Mouse (Mus musculus) right cerebral cortex, postnatal 10 days (tissue): ENCODE data around the gene Pcx.

Experiments used
- DNase-seq, 2 experiments: peaks; one replicate each; pipeline ENCODE4 v3.0.0; 2021; ENCODE audit warnings: low spot score in 2 of 2

Pcx gene

GRCm38 (mm10) chr19:4496535-4497262, 13.6 kb upstream of the Pcx start:
- DNase-seq = no peak

GRCm38 (mm10) chr19:4497263-4497973, 12.9 kb upstream of the Pcx start:
- DNase-seq = peak; percentile 67 to 80

DNA sequence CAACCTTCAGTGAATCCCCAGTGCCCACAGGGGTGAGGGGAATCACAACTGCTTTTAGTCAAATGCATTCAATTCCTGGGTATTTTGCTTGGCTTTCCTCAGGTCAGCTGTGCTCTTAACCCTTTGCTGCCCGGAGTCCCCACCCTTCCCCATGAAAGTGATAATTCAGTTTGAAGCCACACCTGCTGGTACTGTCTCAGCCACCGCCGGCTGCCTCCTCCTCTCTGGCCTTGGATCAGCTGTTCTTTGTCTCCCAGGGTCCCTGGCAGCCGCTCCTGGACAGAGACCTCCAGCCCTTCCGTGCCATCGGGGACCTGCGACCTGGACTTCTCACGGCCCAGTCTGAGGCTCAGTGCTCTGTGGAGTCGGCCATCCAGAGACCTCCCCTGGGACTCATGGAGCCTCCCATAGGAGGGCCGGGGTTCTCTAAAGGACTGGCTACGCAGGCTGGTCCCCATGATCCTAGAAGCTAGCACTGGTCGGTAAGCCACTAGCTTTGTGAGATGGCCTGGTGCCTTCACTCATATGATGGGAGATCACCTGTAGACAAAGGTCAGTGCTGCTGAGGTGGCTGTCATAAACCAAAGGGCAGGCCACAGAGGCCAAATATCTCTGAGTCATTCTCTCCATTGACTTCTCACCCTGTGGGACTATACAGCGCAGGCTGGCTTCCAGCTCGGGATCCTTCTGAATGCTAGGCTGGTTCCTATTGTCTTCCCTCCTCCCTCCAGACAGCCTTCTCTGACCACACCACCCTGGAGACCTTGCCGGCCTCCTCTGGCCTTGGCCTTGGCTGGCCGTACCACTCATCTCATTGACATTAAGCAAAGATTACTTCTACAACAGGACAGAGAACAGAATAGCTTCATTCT, 12.0 kb upstream of the Pcx start, which contains the start of gene 2010003K11Rik:
TSS of gene 2010003K11Rik (minus strand) at position 522 of the 872 bp plus-strand sequence.
- no peak for DNase-seq

GRCm38 (mm10) chr19:4502701-4503100, 7.6 kb upstream of the Pcx start:
- no peak for DNase-seq

- no peak for DNase-seq
Observed at GRCm38 (mm10) chr19:4504830-4505229, 5.4 kb upstream of the Pcx start.

GRCm38 (mm10) chr19:4507746-4508145, 2.5 kb upstream of the Pcx start:
- no peak for DNase-seq

DNA sequence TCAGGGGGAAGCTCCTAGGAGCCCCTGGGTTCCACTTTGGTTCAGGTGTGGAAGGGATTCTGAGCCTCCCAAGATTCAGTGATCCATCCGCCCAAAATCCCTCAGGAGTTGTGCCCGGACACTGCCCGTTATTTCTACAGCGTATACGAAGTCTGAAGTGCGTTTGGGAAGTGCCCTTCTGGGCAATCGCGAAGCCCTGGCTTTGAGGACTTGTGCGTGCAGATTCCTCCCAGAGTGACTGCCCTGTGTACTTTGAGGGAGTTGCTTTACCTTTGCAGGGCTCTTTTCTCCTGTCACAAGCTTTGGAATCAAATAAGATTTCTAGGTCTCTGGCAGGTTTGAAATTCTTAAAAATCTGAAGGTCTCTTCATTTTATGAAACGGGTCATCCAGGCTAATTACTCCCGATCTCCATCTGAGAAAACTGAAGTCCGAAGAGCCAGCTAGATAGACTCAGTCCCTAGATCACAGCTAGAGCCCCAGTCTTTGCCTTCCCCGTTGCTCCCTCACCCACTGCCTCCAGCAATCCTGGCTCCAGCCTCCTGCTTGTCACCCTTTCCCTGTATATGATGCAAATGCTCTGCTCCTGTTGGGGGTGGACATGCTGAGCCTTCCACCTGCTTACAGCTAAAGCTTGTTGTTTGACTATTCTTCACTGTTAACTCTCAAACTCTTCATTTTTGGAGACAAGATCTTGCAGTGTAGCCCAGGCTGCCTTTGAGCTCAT, 1.0 kb downstream of the Pcx start:
- DNase-seq = no peak

DNA sequence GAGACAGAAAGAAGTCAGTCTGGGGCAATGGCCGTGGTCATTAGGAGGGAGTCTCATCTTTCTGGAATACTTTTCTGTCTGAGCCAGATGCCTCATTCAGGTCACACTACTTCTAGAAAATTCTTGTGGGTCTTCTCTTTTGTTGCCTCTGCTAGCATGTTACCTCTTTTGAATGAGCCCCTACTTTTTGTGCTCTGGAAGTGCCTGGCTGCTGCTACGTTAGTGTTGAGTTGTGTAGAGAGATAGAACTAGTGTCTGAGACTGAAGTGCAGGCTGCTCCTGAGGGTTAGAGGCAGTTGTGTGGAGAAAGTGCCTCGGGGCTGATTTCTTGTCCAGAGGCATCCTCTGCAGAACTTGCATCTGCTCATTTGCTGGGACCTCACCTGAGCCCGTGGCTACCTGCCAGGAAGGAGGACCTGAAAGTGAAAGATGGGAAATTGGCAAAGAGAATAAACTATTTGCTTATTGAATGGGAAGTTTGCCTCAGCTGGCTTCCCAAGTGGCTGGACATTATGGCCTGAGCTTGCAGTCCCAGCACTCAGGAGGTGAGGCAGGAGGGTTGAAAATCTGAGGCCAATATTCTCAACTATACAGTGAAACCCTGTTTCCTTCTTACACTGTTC, 3.1 kb downstream of the Pcx start:
- no peak for DNase-seq

GRCm38 (mm10) chr19:4515746-4516145, 5.5 kb downstream of the Pcx start:
- DNase-seq = no peak

DNA sequence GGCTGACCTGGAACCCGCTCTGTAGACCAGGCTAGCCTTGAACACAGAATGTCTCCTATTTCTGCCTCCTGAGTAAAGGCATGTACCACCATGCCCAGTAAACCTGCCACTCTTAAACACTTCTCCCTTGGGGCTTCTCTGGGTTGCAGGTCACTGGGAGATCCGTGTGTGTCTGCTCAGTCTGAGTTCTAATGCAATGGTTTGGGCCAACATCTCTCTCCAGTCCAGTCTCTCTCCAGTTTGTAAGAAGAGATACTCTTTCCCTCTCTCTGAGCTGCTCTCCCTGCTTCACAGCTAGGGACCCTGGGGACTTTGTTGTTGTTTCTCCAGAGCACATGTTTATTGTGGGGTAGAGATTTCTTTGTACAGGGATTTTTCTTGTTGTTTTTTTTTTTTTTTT, 6.0 kb downstream of the Pcx start:
- DNase-seq = no peak

- no peak for DNase-seq
Observed at GRCm38 (mm10) chr19:4517483-4517882, 7.2 kb downstream of the Pcx start.

DNA sequence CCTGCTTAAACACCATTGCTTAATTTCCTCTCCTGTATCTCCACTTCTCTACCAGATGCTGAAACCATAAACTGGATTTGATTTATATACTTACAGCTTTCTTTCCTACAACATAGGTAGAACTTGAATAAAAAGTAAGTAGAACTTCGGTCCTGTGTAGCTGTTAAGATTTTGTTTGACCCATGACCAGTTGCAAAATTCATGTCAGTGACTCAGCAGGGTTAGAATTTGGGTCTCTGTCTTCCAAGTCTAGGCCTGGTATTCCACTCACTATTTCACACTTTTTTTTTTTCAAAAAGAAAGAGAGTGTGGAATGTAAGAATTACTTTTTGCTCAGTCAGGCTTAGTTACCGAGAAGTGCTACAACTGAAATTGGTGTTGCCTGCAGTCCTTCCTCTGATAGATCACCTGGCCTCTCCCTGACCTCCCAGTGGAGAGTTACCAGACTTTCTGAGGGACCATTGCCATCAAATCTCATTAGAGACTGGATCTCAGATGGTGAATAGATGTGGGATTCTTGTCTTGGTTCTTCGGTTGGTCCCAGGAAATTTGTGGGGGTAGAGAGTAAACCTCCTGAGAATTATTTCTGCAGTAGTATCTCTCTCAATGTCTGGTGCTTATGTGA, 11.3 kb downstream of the Pcx start:
- DNase-seq = no peak

- DNase-seq = no peak
Observed at GRCm38 (mm10) chr19:4534646-4535045, 24.4 kb downstream of the Pcx start.

DNA sequence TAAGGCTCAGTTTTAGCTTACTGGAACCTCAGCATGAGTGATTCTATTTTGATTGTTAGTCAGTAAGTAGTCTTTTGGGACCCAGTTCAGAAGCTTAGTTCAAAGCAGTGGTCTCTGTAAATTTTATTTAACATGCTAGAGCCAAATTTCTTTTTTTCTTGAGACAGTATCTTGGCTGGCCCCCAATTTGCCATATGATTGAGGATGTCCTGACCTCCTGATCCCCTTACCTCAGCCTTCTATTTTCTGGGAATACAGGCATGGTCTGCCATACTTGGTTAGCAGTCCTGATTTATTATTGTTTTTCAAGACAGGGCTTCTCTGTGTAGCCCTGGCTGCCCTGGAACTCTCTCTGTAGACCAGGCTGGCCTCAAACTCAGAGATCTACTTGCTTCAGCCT, 25.6 kb downstream of the Pcx start:
- no peak for DNase-seq

GRCm38 (mm10) chr19:4536606-4537005, 26.3 kb downstream of the Pcx start:
- DNase-seq = no peak

DNA sequence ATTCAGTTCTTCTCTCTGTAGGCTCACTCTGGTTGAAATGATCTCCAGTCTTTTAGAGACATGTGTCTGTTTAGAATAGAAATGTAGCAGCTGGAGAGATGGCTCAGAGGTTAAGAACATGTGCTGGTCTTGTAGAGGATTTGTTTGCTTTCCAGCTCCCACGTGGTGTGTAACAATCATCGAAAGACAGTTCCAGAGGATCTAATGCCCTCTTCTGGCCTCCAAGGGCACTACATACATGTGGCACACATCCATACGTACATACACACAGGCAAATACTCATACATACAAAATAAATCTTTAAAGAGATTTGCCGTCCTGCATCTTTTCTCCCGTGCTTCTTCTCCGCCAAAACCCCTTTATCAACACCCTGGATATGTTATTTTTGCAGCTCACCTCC, 30.0 kb downstream of the Pcx start:
- DNase-seq = no peak

GRCm38 (mm10) chr19:4540992-4541391, 30.7 kb downstream of the Pcx start:
- DNase-seq = no peak

- DNase-seq = no peak
Observed at GRCm38 (mm10) chr19:4542081-4542480, 31.8 kb downstream of the Pcx start.

DNA sequence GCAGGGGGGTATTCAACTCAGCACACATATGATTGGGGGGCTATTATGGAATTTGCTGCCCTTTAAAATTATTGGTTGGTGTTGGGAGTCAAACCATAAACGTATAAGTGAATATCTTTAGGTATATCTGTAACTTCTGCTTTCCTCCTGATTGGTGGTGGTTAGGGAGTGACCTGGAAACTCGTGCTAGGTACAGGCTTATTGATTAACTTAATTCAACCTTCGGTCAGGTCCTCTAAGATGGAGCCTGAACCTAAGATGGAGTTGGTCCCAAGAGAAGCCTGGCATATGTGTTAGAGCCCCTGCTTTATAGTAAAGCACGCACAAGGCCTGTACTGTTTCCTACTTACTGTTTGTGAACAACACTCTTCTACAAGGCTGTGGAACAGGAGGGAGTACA, 34.8 kb downstream of the Pcx start:
- DNase-seq = no peak

DNA sequence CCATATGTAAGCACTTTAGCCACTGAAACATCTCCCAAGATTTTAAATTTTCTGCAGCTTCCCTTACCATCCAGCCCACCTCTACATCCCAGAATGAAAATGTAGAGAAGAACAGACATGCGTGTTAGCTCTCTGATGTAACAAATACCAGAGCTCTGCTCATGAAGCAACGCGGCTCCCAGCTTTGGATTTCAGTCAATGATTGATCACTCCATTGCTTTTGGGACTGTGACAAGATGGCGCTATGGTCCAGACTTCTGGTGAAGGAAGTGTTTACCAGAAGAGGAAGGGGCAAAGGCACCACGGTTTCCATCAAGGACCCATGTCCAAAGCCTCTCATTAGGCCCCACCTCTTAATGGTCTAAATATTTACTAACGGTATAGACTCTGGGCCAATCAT, 35.6 kb downstream of the Pcx start:
- DNase-seq = no peak

DNA sequence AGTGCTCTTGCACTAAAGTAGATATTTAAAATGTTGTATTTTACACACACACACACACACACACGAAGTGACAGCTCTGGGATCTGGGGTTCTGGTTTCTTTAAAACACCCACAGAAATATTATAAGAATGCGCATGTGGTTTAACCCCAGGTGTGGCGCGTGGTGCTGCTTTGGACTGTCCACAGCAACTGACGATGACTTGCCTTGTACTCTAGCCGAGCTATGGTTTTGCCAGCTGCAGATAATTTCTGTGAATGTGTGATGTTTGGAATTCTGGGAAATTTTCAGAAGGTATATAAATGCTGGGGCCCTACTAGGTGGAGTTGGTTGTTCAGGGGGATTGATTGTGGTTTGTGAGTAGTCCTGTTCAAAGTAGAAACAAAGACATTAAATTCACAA, 37.5 kb downstream of the Pcx start:
- DNase-seq = no peak
